Mouse (Mus musculus) CD4-positive, CD25-positive, alpha-beta regulatory T cell, adult 4 months (primary cell): Measurements from ENCODE around the gene Mon1a. TPM values are rescaled to one million over a fixed set of nuclear protein-coding genes. Genes with fewer than 3 reads are reported as not detected.

ENCODE experiments used
- ATAC-seq: one replicate; pipeline ENCODE4 v1.8.0; 2017
- polyA plus RNA-seq, 2 experiments: library from polyadenylated mRNA; unstranded; fragments of 100-300 nt; shearing (Covaris generic); gene quantifications; one replicate each; pipeline ENCODE4 v1.2.1; 2017

Gene Mon1a
- polyA plus RNA-seq, 2 experiments from 2014 or later, result 12.8 to 15.4 TPM

DNA sequence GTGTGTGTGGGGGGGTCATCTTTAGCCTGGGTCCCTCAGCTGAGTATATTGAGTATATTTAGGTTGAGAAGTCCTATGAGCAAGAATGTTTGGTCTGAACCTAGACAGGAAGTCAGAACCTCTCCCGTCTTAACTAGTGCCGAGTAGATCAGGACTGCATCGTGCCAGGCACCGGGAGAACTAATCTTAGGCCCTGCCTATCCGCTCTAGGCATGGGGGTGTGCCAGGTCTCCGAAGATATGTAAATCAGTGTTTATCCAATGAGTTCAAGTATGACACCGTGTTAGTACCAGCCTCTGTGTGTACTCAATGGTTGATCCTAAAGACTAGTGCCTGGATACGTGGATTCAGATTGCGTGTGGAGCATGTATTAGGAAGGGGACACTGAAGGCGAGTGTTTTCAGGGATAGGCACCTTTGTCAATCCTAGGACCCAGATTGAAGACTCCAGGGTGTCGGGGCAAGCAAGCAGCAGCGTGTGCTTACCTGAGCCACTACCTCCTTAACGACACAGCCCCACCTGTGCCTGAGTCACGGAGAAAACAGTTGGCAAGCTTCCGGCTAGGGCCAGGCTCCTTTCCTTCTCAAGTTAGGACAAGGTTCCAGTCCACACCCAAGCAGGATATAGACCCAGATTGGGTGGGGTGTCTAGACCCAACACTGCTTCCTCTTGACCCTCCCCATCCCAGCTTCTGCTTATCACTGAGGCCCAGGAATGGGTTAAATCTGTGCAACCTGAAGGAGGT is 22.2 kb downstream of the Mon1a start:
- ATAC-seq, result no peak

DNA sequence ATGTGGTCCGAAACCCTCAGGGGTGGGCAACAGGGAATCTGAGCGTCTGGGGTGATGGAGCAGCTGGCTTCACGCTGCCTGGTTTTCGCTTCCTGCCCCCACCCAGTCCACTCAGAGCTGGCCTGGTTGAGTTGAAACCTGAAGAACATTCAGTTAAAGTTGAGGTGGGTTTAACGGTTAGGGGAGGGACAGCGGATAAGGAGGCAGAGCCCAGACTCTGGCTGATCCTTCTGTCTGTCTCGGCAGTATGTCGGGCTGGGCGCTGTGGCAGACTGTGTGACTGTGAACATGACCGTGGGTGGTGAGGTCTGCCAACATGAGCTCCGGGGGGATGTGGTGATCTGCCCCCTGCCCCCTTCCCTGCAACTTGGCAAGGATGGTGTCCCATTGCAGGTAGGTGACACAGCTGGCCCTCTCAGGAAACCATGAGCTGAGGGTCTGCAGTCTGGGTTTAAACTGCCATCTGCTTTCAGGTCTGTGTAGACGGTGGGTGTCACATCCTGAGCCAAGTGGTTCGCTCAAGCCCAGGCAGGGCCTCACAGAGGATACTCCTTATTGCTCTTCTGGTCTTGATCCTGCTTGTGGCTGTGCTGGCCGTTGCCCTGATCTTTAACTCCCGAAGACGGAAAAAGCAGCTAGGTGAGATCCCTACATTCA is 26.9 kb downstream of the Mon1a start:
- ATAC-seq, result no peak

DNA sequence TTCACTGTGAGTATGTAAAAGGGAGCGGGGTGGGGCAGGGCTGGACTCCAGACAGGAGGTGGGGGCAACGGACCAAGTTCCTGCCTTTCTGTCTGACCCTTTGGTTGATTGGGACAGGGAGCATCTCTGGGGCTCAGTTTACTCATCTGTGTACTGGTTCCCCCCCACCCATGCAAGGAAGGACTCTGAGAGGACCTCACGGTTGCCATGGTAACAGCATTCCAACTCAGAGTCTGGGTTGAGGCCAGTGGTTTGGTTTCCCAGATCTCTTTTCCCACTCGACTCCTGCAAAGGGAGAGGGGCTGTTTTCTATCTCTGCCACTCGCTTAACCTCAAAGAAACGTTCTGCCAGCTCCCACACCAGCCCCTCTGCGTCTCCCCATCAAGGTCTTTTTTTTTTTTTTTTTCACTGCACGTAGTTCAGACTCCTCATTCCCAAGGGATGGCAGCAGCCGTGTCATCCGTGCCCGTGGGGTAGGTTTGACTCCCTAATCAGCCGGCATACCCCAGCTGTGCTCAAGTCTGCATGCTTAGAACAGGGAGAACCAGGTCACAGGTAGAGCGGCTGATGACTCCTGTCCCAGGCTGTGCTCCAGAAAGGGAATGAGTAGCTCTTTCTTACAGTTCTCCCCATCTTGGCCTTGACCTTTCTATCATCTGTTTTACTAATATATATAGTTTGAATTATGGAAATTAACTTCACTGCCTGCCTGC is 30.1 kb downstream of the Mon1a start:
- ATAC-seq, result no peak

DNA sequence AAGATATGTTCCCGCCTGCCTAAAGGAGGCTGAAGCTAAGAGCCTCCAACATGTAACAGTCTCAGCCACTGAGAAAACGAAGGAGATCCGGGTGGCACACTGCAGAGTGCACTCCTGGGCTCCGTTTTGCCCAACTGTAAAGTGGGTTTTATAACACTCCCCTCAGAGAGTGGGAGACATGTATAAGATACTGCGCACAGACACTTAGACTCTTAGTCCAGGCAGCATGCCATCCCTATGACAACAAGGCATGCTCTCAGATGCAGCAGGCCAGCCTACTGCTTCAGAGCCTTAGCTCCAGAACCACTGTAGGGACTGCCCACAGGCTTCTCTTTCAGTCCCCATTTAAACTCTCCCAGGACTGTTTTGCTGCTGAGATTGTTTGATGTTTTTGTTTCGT is 30.9 kb downstream of the Mon1a start:
- no peak for ATAC-seq

DNA sequence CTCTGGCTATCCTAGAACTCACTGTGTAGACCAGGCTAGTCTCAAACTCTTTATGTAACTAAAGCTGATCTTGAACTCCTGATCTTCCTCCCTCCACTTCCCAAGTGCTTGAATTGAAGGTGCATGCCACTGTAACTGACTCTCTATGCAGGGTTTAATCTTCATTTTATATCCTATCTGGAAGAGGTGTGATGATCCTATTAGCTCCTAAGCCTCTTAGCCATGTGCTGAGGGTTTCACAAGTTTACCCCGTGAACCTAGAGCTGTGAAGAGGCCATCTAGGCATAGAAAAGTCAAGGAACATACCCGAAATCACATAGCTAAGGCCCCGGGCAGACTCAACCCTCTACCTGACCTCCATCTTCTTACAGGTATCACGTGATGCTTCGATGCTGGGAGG is 31.5 kb downstream of the Mon1a start:
- ATAC-seq, result no peak

DNA sequence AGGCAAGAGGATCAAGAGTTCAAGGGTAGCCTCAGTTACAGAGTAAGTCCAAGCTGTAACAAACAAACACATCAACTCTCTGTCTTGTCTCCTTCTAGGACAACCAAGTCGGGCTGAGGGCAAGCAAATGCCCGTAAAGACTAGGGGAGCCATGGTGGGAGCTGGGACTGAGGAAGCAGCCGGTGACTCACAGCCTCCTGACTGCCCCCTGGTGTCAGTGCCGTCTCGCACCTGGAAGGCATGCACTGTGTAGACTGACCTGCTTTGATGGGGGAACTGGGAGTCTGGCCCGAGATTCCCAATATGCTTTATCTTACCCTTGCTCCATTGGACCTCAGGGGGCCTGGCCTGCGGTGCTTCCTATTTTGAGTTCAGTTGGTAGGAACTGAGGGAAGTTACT is 35.1 kb downstream of the Mon1a start:
- ATAC-seq, result no peak

DNA sequence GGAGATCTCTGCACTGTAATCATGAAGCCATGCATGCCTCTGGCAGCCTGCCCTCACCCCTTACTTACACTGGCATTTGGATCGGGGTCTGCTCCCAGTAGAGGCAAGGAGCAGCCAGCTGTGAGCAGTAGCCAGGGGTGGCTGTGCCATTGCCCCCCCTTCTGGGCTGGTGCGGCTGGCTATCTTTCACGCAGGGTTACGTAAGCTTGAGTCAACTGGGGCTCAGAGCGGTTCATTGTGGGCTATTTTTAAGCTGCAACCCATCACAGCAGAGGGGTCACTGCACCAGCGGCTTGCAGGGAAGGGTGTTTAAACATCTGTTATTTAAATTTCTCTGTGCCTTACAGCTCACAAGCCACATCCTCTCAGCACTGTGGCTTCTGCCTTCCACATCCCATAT is 36.0 kb downstream of the Mon1a start:
- no peak for ATAC-seq

DNA sequence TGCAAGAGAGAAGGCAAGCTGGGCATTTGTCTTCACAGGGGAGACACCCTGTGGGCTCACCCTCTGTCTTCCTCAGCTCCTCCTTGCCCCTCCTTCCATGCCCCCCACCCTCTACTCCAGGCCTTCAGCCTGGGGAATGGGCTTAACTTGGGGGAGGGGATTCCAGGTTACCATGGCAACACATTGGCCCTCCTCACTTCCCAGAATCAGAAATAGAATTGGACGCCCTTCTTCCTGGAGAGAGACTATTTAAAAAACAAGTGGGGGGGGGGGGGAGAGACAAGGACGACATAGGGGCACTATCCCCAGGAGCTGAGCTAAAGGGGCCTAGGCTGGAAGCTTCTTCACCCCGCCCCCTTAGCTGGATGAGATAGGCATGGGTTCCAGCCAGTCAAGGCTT is 37.3 kb downstream of the Mon1a start:
- ATAC-seq, result no peak

DNA sequence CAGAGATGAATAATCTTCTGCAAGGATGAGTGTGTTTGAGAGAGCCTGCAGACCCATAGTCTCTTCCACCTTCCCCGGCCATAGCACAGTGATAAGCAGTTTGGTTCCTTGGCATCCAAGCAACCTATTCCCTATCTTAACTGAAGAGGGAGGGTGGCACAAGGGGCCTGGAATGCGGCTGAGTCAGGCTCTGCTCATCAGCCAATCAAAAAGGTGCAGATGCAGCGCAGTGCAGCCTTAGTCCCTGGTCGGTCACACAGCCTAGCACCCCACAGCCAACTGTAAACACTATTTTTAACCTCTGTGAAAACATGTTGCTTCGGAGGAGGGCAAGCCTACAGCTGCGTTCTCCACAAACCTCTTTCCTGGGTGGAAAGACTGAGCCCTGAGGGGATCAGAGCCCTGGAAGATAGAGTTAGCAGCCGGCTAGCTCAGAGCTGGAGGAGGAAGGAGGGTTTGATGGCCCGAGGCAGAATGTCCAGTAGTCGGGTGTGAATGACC is 39.0 kb downstream of the Mon1a start:
- ATAC-seq, result no peak

DNA sequence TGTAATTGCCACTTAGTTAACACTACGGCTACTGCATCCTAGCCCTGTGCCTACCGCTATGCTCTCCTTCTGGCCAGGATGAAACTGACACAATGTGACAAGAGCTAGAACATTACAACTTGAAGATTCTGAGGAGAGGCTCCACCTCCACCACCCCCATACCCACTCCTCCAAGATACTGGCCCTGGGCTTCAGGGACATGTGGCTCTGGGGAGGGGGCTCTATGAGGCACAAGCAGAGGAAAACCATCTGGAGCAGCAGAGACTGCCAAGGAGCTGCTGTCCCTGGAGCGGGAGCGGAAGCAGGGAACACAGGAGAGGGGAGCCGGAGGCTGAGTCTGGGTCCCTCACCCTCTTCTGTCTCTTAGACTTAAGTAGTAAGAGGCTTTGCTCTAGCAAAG is 39.8 kb downstream of the Mon1a start:
- ATAC-seq, result no peak

DNA sequence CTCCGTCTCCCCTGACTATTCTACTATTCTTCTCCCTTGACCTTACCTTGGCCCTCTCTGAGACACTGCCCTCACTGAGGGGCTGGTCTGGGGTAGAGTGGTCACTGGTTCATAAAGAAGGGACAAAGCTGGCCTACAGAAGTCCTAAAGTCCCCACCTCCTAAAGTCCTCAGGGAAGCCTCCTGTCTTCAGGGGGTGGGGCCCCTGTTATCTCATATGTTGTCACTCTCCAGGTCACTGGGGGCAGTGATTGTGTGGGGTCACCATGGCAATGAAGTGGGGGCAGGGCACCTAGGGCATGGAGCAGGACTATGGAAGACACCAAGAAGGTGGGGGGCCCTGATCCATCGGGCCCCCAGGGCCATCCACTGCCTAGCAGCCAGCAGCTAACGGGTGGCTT is 40.2 kb downstream of the Mon1a start, which contains the start of gene Actl11:
Gene Actl11 (plus strand): TSS at position 301 of the 400 bp plus-strand sequence.
- ATAC-seq, result no peak

DNA sequence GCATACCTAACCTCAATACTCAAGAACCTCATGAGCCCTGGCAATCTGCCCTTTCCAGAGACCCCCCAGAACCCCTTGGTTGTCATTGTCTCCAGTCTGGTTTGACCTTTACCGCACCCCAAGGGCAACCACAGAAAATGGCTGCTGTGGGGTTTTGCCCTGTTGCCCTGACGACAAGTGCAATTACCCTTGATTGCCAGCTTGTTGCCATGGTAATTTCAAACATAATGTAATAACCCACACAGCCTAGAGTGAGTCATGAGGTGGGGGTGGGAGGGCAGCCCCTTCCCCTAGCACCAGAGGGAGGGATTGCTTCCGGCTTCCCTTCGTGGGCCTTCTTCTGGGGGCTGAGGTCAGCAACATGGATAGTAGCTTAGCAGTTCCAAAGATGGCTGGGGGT is 44.3 kb downstream of the Mon1a start:
- no peak for ATAC-seq

DNA sequence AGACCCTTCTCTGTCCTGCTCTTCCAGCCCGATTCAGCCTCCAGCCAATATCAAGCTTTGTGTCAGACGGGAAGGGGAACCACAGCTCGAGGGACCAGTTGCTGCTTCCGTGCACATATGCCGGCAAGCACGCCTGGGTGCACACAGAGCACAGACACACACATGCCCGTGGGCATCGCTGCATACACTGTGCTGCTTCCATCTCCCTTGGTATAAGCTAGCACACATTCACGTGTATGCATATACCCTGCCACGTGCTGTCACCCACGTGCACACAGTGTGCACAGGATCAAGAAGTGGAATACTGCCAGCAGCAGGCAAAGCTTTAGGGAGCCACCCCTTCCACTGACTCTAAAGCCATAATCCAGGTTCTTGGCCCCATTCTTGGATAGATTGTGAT is 46.2 kb downstream of the Mon1a start:
- no peak for ATAC-seq

DNA sequence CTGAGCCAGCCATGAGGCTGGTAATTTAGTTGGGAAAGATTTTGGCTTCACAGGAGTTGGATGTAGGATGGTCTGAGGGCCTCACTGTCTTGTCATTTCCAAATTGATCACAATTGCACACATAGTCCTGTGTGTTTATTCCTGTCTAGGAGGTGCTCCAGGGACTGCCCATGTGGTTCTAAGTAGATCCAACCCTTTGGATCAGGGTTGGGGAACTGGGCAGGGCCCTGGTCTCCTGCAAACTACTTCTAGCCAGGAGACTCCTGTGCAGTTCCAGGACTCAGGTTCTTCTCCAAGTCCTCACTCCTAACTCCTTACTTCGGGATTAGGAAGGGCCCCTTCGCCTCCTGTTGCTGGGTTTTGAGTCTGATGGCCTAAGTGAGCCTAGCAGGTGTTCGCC is 47.4 kb downstream of the Mon1a start, which contains the start of gene Camkv:
Gene Camkv (plus strand): TSS at position 301 of the 400 bp plus-strand sequence.
- ATAC-seq, result no peak

DNA sequence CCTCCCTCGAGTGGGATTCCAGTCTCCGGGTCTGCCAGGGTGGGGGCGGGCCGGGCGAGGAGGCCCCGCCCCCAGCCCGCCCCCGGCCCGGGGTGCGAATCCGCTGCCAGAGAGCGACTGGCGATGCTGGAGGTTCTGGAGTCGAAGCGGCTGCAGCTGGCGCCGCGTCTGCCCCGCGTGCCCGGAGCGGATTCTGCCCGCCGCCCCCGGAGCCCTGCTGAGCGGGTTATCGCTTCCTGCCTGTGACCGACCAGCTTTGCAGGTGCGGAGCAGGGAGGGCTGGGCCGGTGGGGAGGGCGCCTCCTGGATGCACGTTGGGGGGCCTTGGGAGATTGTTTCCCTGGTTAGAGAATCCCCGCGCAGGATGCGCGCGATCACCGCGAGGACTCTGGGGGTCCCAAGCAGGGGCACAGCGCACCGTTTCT is 47.9 kb downstream of the Mon1a start:
- no peak for ATAC-seq

DNA sequence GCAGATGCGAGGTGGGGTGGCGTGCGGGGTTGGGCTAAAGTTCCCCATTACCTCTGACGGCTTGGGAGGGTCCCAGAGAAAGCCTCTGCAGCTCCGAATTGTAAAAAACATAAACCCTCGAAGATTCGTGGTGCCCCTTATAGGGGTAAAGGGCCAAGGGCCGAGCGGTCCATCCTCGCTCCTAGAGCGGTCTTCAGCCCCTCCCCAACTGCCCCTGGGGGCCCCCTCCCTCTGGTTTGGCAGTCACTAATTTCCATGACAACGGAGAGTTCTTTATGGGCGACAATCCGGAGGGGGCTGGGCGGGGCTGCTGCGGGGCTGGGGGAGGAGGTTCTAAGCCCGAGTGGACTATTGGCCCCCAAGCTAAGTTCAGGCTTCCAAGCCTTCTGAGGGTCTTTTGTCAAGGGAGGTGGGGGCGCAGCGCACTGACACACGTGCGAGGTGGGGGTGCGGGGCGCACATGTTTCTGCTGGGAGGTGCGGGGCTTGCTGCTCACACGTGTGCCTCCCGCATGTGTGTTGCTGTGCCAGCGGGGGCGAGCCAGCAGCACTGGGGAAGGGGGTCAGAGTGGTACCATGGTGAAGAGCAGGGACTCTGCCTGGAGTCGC is 48.4 kb downstream of the Mon1a start:
- ATAC-seq, result no peak

DNA sequence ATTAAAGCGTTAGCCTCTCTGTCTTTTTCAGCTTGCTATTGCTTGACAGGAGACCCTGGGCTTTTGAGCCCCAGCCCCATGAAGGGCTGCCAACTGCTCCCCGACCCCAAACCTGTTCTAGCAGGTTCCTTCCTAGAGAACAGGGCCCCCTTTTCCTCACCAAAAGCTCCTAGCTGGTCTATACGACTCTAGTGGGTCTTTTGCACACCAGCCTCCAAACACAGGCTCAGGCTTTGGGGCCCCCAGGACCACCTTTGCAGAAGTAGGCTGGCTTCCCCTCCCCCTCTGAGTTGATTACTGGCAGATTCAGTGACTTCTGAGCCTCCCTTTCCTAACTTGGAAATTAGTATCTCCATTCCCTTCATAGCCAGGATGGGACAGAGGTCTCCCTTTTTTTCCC is 48.9 kb downstream of the Mon1a start:
- no peak for ATAC-seq

DNA sequence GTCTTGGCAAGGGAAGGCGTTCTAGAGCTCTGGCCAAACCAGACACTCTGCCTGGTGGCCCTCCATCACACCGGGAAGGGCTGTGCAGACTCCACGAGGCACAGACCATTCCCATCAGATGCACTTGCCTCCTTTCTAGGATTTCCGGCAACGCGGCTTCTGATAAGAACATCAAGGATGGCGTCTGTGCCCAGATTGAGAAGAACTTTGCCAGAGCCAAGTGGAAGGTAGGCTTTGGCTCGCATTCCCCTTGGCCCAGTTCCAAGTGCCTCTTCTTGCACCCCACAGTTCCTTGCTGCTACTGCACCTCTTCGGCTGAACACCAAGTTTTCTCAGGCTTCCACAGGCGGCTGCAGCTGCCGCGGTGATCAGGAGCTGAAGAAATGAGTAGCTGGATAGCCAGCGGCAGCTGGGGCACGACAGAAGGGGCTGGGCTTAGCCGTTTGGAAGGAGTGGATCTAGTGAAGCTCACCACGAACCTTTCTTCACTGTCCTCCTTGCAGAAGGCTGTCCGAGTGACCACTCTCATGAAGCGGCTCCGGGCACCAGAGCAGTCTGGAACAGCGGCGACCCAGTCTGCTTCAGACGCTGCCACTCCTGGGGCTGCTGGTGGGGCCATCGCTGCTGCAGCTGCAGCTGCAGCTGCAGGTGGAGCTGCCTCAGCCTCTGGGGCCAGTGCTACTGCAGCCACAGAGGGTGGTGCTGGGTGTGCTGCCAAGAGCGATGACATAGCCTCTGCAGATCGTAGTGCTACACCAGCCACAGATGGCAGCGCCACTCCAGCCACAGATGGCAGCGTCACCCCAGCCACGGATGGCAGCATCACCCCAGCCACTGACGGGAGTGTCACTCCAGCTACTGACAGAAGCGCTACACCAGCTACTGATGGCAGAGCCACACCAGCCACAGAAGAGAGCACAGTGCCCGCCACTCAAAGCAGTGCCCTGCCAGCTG is 59.6 kb downstream of the Mon1a start:
- no peak for ATAC-seq

DNA sequence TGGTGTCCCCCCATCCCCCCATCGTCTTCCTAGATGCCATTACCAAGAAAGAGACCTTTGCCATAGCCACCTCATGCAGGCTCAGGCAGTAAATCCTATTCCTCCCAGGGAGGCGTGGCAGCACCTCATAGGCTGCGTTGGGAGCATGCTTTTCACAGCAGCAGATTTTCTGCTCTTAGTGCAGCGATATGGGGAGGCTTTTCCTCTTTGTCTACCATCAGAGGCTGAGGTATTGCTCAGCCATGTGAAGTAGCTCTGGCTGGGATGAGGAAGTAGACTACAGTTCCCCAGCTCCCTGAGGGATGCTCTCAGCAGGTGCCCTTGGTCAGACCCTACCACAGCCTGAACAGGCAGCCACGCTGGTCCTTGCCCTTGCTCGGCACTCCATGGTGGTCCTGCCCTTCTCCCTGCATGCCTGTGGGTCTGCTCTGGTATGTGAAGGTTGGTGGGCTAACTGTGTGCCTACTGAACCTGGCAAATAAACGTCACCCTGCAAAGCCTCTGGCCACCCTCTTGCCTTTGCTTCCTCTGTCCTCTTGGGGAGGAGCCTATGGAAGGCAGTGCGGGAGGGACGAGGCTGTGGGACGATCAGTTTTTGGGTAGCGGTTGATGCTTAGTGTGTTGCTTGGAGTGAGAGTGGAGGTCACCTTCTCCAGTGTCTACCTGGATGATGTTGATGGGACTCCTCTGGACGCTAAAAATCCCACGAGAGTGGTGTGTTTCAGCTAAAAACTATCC is 61.4 kb downstream of the Mon1a start:
- ATAC-seq, result no peak

DNA sequence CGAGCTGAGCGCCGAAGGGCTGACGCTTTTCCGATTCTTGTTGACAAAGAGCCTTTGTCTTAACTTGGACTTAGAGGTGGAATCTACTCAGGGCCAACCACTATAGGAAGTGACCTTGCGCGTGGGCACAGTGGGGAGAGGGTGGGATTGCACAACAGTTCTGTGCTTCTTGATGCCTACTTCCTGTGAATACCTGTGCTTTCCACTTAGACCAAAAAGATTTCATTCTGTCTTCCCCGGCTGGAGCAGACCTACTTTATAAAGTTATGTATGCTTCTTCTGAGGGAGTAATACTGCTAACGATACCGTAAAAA is 61.9 kb downstream of the Mon1a start, which contains the start of gene Traip:
Gene Traip (plus strand): TSS at position 215 of the 314 bp plus-strand sequence.
- no peak for ATAC-seq
